Mouse (Mus musculus): Measurements from ENCODE around the gene Sync.

DNA sequence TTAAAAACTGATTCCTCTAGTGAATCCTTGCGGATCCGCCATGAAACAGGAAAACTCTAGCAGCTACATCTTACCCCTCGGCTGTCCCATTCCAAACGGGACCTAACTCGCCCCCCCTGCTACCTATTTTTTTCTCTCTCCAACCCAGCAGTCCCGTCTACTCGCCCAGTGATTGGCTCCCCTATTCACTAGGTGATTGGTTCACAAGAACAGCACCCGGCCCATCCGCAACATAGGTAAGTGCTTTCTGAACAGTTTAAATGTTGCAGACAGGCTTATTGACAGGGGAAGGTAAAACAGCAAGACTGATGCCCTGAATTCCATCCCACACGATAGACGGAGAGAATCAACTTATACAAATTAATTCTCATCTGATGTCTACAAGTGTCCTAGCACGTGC, 65.8 kb downstream of the Sync start:
- no peak for TF ChIP-seq GATA1 (IDR thresholded peaks at IDR 0.05; ENCODE audit: borderline replicate concordance, low read length)
- no peak for TF ChIP-seq FLI1 (IDR thresholded peaks at IDR 0.05; ENCODE audit: low read length)
